Mouse (Mus musculus) brown adipose tissue, adult 24 weeks (tissue): ENCODE data around the gene Arhgap9. TPM values are rescaled to one million over a fixed set of nuclear protein-coding genes. Genes with fewer than 3 reads are reported as not detected.

Experiments used
- H3K27ac ChIP-seq: fragments of 200-500 bp; replicated peaks from 2 replicates; pipeline ENCODE4 v1.5.1; 2012; ENCODE audit warnings: low read depth, mild to moderate bottlenecking, low read length
- H3K4me1 ChIP-seq: fragments of 200-500 bp; 2 replicates; pipeline ENCODE4 v1.6.1; 2012; ENCODE audit warnings: low read length, mixed read lengths; ENCODE audit not compliant: control insufficient read depth, insufficient read depth, insufficient read length
- H3K4me3 ChIP-seq: fragments of 200-500 bp; 2 replicates; pipeline ENCODE4 v1.5.1; 2012; ENCODE audit warnings: low read depth, mild to moderate bottlenecking, low read length, moderate library complexity; ENCODE audit not compliant: insufficient read depth
- polyA plus RNA-seq: library from polyadenylated mRNA; stranded (reverse); fragments of >200 nt; gene quantifications from 2 replicates; pipeline ENCODE4 v1.2.4, GENCODE M21; 2012; ENCODE audit not compliant: missing spikeins, insufficient read depth, insufficient read length

Arhgap9 gene
- polyA plus RNA-seq, 1 experiment, result 0.87 TPM

GRCm38 (mm10) chr10:127368273-127368672, 46.5 kb downstream of the Arhgap9 start:
- Histone ChIP-seq H3K27ac (no peak overlapping the region), H3K4me1 (no peaks in the 10 kb centered on the region), H3K4me3 (no peak overlapping the region)

- H3K27ac ChIP-seq, result no peak within 1 kb of the TSS
- no peaks in the 10 kb centered on the region for H3K4me1 ChIP-seq
- no peak within 1 kb of the TSS for H3K4me3 ChIP-seq
Observed at GRCm38 (mm10) chr10:127369834-127370820, 48.4 kb downstream of the Arhgap9 start, which contains the start of gene Inhbc. Inhbc (minus strand) TSS chr10:127370431.

GRCm38 (mm10) chr10:127371023-127371422, 49.3 kb downstream of the Arhgap9 start:
- no peak overlapping the region for H3K4me3 ChIP-seq
- no peaks in the 10 kb centered on the region for H3K4me1 ChIP-seq
- H3K27ac ChIP-seq, result no peak overlapping the region

- Histone ChIP-seq H3K27ac (no peak overlapping the region), H3K4me1 (peaks cover 2% of the 10 kb centered on the region), H3K4me3 (no peak overlapping the region)
Observed at GRCm38 (mm10) chr10:127377700-127378099, 55.9 kb downstream of the Arhgap9 start.

Other genes with a start within 250 kb of the Arhgap9 start
- gene Agap2, start 246.7 kb upstream of the Arhgap9 start, polyA plus RNA-seq, result 0.48 and 1.5 TPM in 2 replicates
- 35.8 and 42.4 TPM in 2 replicates for gene Os9, start 200.8 kb upstream of the Arhgap9 start, polyA plus RNA-seq
- gene B4galnt1, start 156.7 kb upstream of the Arhgap9 start, polyA plus RNA-seq, result 0.95 and 1.8 TPM in 2 replicates
- 1.0 and 4.8 TPM in 2 replicates for gene Slc26a10, start 141.3 kb upstream of the Arhgap9 start, polyA plus RNA-seq
- 2.0 and 4.0 TPM in 2 replicates for gene Arhgef25, start 131.9 kb upstream of the Arhgap9 start, polyA plus RNA-seq
- gene Dtx3, start 126.2 kb upstream of the Arhgap9 start, polyA plus RNA-seq, result 5.0 and 5.8 TPM in 2 replicates
- gene Pip4k2c, start 110.4 kb upstream of the Arhgap9 start, polyA plus RNA-seq, result 15.4 and 18.5 TPM in 2 replicates
- gene Kif5a, start 58.6 kb upstream of the Arhgap9 start, polyA plus RNA-seq, result 0.99 and 2.2 TPM in 2 replicates
- gene Dctn2, start 55.6 kb upstream of the Arhgap9 start, polyA plus RNA-seq, result 100 and 102 TPM in 2 replicates
- 15.9 and 18.4 TPM in 2 replicates for gene Mbd6, start 32.9 kb upstream of the Arhgap9 start, polyA plus RNA-seq
- 51.3 and 67.4 TPM in 2 replicates for gene Mars, start 10.2 kb upstream of the Arhgap9 start, polyA plus RNA-seq
- 0.79 TPM in 1 of 2 replicates, not detected in the other for gene Gli1, start 20.0 kb downstream of the Arhgap9 start, polyA plus RNA-seq
- gene Inhbe, start 32.4 kb downstream of the Arhgap9 start, polyA plus RNA-seq, result not detected in 2 replicates
- gene Inhbc, start 48.5 kb downstream of the Arhgap9 start, polyA plus RNA-seq, result not detected in 2 replicates
- gene R3hdm2, start 58.4 kb downstream of the Arhgap9 start, polyA plus RNA-seq, result 70.7 and 78.5 TPM in 2 replicates
- gene Stac3, start 179.7 kb downstream of the Arhgap9 start, polyA plus RNA-seq, result 3.8 and 4.8 TPM in 2 replicates
- gene Ndufa4l2, start 193.0 kb downstream of the Arhgap9 start, polyA plus RNA-seq, result 13.0 and 14.5 TPM in 2 replicates
- 15.5 and 16.7 TPM in 2 replicates for gene Shmt2, start 200.5 kb downstream of the Arhgap9 start, polyA plus RNA-seq
- gene Nxph4, start 212.6 kb downstream of the Arhgap9 start, polyA plus RNA-seq, result not detected in 2 replicates